Mouse (Mus musculus) layer of hippocampus, postnatal 36 days (tissue): ENCODE data around the gene R3hdml. TPM values are rescaled to one million over a fixed set of nuclear protein-coding genes. Genes with fewer than 3 reads are reported as not detected.

Experiments used
- DNase-seq, 2 experiments: peaks; one replicate each; pipeline ENCODE4 v3.0.0; 2022
- total RNA-seq, 2 experiments: library from RNA; stranded (reverse); gene quantifications; 2 replicates each; pipeline ENCODE4 v1.2.3; 2021

R3hdml gene
- total RNA-seq, 2 experiments from 2014 or later, result not detected

DNA sequence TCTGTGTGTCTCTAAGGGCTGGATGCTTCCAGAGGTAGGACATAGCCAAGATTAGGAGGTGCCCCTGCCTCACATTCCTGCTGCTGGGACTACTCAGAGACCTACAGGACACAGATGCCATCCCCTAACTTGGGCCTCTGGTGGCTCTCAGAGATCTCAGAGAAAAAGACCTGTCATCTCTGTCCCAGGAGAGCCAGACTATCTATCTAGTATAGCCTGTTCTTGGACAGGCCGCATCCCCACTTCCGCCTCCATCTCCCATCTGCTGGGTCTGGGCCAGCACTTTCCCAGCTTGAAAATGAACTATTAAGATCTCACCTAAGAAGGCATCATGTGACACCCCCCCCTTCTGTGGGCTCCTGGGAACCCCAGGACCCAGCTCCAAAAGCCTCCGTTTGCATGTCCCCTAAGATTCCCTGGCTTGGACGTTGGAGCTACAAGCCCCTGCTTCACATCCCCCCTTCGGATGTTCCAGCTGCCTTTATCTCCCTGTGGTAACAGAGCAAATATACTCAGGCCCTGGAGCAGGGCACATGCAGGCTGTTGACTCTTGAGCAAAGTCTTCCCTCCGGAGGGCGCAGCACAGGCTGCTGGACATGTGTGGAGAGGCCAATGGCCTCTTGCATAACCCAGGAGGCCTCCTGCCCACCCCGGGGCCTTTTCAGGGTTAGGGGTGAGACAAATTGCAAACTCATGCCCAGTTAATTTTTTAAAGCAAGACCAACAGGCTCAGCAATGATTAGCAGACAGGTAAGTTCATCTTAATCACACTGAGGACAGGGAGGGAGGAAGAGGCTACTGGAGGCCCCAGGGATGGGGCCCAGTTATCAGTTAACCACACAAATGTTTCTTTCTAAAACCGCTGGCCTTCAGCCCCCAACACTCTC lies 48.4 kb downstream of the R3hdml start:
- no peak for DNase-seq

DNA sequence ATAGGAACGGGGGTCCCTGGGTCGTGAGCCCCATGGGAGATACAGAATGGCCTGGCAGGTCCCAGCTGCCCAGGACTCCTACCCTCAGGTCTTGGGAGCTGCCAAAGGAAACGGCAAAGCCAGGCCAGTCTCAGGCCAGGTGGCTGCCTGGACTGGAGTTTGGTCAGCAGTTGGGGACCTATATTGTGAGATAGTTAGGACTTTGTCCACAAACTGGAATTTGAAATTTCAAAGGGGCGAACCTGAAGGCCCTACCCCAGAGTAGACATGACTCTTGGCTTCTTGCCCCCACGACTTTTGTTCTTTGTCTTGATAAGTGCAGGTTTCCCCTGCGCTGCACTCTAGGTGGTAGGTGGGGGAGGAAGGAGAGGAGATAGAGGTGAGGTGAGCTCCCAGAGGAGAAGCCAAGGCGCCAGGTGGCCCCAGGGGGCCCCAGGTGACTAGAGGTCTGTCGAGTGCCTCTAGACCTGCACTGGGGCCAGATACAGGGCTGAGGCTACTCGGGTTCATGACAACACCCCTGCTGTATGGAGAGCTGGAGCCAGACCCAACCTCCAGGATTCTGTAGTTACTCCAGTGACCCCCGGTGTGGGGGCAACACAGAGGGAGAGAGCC lies 49.6 kb downstream of the R3hdml start:
- DNase-seq, result no peak

DNA sequence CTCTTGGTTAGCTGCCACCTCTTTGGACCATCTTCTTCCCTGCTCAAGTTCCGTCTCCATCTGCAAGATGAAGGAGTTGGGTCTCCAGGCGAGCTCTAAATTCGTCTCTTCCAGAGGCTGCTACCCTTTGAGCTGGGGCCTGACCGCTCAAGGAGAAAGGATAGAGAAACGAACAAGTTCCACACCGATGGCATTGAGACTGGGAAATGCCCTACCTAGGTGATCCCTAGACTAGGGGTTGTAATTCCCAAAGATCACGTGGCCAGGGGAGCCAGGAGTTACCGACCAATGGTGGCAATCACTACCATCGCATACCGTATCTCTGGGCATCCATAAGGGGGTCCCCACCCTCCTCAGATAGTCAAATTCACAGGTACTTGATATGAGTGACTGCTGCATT lies 50.6 kb downstream of the R3hdml start:
- no peak for DNase-seq

DNA sequence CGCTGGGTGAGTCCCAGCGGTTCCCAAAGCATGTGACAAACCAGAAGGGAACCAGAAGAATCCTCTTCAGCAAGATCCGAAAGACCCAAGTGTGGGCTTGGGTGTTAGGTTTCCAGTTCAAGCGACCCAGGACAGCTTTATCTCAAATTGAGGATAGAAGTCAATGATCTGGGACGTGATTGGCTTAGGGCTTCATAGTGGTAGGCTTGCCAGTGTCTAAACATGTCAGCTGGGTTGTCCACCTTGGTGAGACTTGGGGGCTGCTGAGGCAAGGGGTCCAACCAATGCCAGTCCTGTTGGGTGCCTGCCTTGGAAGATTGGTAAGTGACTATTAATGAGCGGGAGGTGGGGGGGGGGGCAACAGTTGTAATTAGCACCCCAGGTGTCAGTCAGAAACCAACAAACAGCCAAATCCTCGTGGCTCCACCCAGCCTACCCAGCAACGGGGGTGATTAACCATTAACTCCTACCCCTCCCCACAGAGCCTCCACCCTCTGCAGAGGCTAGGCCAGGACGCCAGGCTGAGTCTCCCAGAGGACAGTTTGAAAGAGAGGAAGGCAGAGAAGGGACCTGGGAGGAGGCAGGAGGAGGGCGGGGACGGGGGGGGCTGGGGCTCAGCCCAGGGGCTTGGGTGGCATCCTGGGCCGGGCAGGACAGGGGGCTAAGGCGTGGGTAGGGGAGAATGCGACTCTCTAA lies 54.7 kb downstream of the R3hdml start:
- DNase-seq, result no peak

DNA sequence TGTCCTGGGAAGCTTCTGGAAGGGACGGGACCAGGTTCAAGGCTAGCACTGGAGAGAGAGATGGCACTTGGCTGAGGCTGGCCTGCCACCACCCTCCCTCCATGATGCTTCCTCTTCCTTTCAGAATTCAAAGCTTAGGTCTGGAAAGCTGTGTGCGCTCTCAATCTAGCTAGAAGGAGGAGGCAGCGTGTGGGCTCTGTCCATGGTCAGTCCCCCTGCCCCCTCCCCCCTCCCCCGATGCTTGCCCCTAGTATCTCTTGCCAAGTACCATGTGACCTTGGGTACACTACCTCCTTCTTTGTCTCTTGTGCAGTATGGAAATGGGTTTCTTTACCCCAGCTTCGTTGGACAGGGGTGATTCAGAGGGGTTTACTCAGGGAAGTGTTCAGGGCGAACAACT lies 56.7 kb downstream of the R3hdml start:
- DNase-seq, result no peak

DNA sequence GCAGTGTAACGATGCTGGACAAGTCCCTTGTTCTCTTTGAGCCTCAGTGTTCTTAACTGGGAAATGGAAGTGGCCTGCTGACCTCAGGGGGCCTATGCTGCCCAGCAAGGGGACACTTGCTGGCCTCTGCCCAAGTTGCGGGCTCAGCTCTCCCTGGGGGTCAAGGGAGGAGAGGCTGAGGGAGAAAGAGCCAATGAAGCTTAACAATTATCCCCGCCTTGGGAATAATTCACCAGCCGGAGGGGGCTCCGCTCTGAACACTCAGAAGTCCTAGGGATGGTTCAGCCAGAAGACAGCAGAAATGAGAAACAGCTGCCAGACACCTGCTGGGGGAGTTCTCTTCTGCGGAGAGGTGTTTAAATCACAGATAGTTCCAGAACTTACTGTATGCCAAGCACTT lies 57.7 kb downstream of the R3hdml start:
- DNase-seq, result no peak

Other genes with a start within 250 kb of the R3hdml start
- gene Jph2, start 94.3 kb upstream of the R3hdml start, total RNA-seq, result under 1 TPM; 0.45 to 0.63 TPM
- gene Oser1, start 67.6 kb upstream of the R3hdml start, total RNA-seq, result 10 to 100 TPM; 19.0 to 19.5 TPM
- 10 to 100 TPM; 62.0 to 72.9 TPM for gene Gdap1l1, start 53.8 kb upstream of the R3hdml start, total RNA-seq
- gene Fitm2, start 19.7 kb upstream of the R3hdml start, total RNA-seq, result 10 to 100 TPM; 19.2 to 20.9 TPM
- not detected for gene Hnf4a, start 14.5 kb downstream of the R3hdml start, total RNA-seq
- gene Ttpal, start 110.0 kb downstream of the R3hdml start, total RNA-seq, result 10 to 100 TPM; 53.0 to 54.7 TPM
- gene Serinc3, start 152.8 kb downstream of the R3hdml start, total RNA-seq, result 100 to 1,000 TPM; 177 to 202 TPM
- 10 to 100 TPM; 86.8 to 92.5 TPM for gene Pkig, start 166.1 kb downstream of the R3hdml start, total RNA-seq